Mouse (Mus musculus): ENCODE data around the gene Ctdspl2. TPM values are rescaled to one million over a fixed set of nuclear protein-coding genes. Genes with fewer than 3 reads are reported as not detected.

Gene Ctdspl2
- polyA plus RNA-seq (2017; shearing (Covaris generic)): 55.5 TPM

DNA sequence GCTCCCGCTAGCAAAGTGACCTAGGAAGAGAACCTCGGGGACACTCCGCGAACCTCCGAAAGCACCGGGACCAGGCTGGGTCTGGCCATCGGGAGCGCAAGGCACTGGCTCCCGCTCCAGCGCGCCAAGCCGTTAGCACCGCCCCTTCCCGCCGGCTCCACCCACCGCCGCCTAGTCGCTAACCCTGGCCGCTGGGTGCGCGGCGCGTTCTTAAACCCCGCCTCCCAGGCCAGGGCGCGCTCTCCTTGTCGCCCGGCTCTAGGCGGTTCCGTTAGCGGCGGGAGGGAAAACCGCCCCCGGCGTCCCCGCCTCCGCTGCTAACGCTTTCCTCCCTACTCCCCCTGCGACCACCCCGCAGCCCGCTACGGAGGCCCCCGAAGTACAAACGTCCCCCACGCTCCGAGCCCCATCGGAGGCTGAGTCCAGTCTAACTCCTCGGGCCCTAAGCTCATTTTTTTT is at the start of gene Ctdspl2, which contains the start of gene Mageb3:
Ctdspl2 (plus strand) TSS at position 237 of the 459 bp plus-strand sequence.
Mageb3 (minus strand) TSS at position 328 of the 459 bp plus-strand sequence.

DNA sequence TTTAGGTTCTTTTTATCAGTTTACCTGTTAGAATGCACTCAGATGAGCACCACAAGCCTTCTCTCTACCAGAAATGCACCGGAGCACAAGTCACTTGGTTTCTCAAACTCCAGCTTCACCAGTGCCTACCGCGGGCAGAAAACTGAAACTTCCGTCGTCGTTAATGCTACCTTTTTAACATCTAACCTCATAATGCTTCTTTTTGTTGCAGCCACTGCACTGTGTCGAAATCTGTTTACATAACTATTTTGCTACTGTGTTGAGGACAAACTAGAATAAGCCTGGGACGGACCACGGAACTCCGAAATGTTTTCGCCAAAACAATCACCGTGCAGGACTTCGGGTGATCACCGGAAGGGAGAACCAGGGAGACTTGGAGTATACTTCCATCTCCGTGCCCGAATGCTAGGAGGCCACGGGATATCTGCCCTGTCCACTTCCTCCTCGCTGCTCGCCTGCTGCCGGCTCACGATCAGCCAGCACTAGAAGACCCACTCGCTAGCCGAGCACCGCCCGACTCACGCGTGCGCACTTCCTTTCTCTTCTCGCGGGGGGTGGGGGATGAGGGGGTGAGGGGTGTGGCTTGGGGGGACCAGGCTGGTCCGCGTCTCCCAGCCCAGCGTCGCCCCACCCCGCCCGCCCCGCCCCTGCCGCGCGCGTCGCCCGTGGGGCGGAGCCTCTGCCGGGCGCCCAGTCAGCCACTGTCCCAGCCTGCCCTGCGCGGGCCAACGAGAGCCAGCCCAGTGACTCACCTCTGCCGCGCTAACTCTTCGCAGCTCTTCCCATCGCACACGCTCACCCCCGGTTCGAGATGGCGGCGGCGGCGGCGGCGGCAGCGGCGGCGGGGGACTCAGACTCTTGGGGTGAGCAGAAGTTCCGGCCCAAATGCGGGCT is 72.3 kb downstream of the Ctdspl2 start, which contains the start of gene Eif3j1:
Eif3j1 (plus strand) TSS at position 685 of the 894 bp plus-strand sequence.

Other genes with a start within 250 kb of the Ctdspl2 start
- not detected for gene Frmd5, start 148.9 kb upstream of the Ctdspl2 start, polyA plus RNA-seq (2017; shearing (Covaris generic))
- gene Casc4, start 89.0 kb upstream of the Ctdspl2 start, polyA plus RNA-seq (2017; shearing (Covaris generic)): 11.1 TPM
- gene Mageb3, start 91 bp downstream of the Ctdspl2 start, polyA plus RNA-seq (2017; shearing (Covaris generic)): not detected
- gene Eif3j1, start 72.5 kb downstream of the Ctdspl2 start, polyA plus RNA-seq (2017; shearing (Covaris generic)): 23.7 TPM
- 15.3 TPM for gene Spg11, start 162.4 kb downstream of the Ctdspl2 start, polyA plus RNA-seq (2017; shearing (Covaris generic))
- gene B2m, start 191.7 kb downstream of the Ctdspl2 start, polyA plus RNA-seq (2017; shearing (Covaris generic)): 5,735 TPM
- gene Trim69, start 204.7 kb downstream of the Ctdspl2 start, polyA plus RNA-seq (2017; shearing (Covaris generic)): 0.20 TPM
- gene Patl2, start 230.2 kb downstream of the Ctdspl2 start, polyA plus RNA-seq (2017; shearing (Covaris generic)): 0.61 TPM
- gene Terb2, start 230.3 kb downstream of the Ctdspl2 start, polyA plus RNA-seq (2017; shearing (Covaris generic)): not detected